Mouse (Mus musculus) cerebellum, adult 2 months (tissue): ENCODE measurements around the gene Caln1.
A peak's percentile ranks its signal among the peaks of the same experiment; 100 is the strongest.

Experiments used
- CTCF ChIP-seq: fragments of 200-500 bp; IDR thresholded peaks from 2 replicates; pipeline ENCODE4 v1.5.1; 2011; ENCODE audit warnings: low read depth, mild to moderate bottlenecking, control low read depth, low read length, moderate library complexity, borderline replicate concordance; ENCODE audit not compliant: insufficient read depth
- POLR2A ChIP-seq: fragments of 200-500 bp; IDR thresholded peaks from 2 replicates; pipeline ENCODE4 v1.6.1; 2011; ENCODE audit warnings: low read length, control low read depth, borderline replicate concordance; ENCODE audit not compliant: insufficient read depth

DNA sequence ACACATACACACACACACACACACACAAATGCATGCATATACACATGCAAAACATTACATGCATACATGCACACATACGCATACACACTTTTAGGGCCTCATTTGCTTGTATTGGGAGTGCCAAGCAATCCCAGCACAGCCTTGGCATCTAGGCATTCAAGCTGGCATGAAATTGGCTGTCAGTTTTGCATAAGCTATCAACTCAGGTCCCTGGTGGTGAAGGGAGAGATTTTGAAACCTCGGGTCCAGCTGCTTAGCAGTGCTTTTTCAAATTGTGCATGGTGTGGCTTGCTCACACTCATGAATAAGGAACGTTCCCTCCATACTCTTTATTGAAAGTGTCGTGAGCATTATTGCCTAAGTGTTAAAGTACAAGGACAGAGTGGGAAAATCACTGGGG lies 345.9 kb downstream of the Caln1 start:
- TF ChIP-seq CTCF = peak; percentile 12; the same call in 1 of the 2 replicates
- no peak for TF ChIP-seq POLR2A
